20 mouse cellular contexts compared by ENCODE assay signal in genomic region chr7:83840076-83840475, GRCm38 (mm10). TPM values are rescaled to one million over a fixed set of nuclear protein-coding genes. Genes with fewer than 3 reads are reported as not detected.
"Had no signal": no experiment of that assay in that cellular context is flagged by ENCODE, and none has a peak within 500 bp of the region (broad histone marks: within the 10 kb centered on the region; RNA-seq: fewer than 3 reads in every experiment).

No protein-coding gene starts in this region.

- H3K36me3 ChIP-seq: neural tube, embryonic 13.5 days; neural tube, embryonic 15.5 days; stomach, embryonic 15.5 days had no signal

- H3K4me3 ChIP-seq: neural tube, embryonic 13.5 days; neural tube, embryonic 15.5 days; stomach, embryonic 15.5 days had no signal

- H3K27me3 ChIP-seq: neural tube, embryonic 13.5 days; neural tube, embryonic 15.5 days; stomach, embryonic 15.5 days had no signal

- H3K9me3 ChIP-seq: neural tube, embryonic 13.5 days; neural tube, embryonic 15.5 days; stomach, embryonic 15.5 days had no signal

- H3K4me2 ChIP-seq: neural tube, embryonic 13.5 days; neural tube, embryonic 15.5 days; stomach, embryonic 15.5 days had no signal

- DNase-seq: retina, postnatal 1 day; right cerebral cortex, adult 18-20 months; right cerebral cortex, postnatal 14 days; right cerebral cortex, postnatal 25 days; right cerebral cortex, postnatal 4 days; spleen, adult 18-20 months; thymus, adult 18-20 months; thymus, adult 2 months; thymus, postnatal 14 days; thymus, postnatal 25 days; thymus, postnatal 36 days; thymus, postnatal 4 days had no signal

- H3K27ac ChIP-seq: neural tube, embryonic 13.5 days; neural tube, embryonic 15.5 days; stomach, embryonic 15.5 days; stomach, postnatal 0 days had no signal

- H3K9ac ChIP-seq: neural tube, embryonic 13.5 days; neural tube, embryonic 15.5 days; stomach, embryonic 15.5 days had no signal

- H3K4me1 ChIP-seq: neural tube, embryonic 13.5 days; neural tube, embryonic 15.5 days; stomach, embryonic 15.5 days had no signal

RNA-seq across cellular contexts. Expression of gene Cfap161, which starts 45.4 kb away (rescaled TPM):
- polyA plus RNA-seq: neural tube, embryonic 13.5 days; small intestine, adult 2 months; spleen, adult 2 months; stomach, embryonic 16.5 days; urinary bladder, adult 2 months had no signal
